Mouse (Mus musculus): ENCODE measurements around the gene Plxnd1.

Gene Plxnd1

GRCm38 (mm10) chr6:115998758-115999157, 4.0 kb upstream of the Plxnd1 start:
- peak in 1 of 2 experiments; percentile 25 for DNase-seq

DNA sequence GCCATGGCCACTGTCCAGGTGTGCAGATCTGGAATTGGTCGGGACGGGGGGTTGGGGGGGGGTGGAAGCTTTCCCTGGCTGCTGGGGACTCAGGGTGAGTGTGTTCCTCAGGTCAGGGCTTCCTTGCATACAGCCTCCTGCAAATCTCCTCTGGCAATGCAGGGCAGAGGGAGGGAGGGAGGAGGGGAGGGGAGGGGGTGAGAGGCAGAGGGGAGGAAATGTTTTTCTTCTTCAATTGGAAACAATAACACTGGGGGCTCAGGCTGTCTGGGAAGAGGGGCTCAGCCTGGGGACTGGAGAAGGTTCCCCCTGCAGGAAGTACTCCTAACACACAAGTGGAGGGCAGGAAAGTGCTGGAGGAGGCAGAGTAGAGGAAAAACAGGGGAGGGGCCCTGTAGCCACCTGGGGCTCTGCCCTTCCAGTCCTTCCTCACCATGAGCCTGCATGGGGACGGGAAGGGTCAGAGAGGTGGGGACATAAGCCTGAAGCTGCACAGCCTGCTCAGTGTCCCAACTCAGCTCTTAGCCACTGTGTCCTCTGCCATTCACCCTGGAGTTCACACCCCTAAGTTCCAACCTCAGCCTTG, 3.0 kb upstream of the Plxnd1 start:
- peak in 1 of 2 experiments; percentile 21 for DNase-seq

GRCm38 (mm10) chr6:115996171-115996851, 1.5 kb upstream of the Plxnd1 start:
- DNase-seq: peak; percentile 76 to 83

GRCm38 (mm10) chr6:115995531-115995941, 731 bp upstream of the Plxnd1 start:
- DNase-seq: peak in 1 of 2 experiments; percentile 34

- DNase-seq: peak in 1 of 2 experiments; percentile 69
Observed at GRCm38 (mm10) chr6:115994146-115994876, 494 bp downstream of the Plxnd1 start.

DNA sequence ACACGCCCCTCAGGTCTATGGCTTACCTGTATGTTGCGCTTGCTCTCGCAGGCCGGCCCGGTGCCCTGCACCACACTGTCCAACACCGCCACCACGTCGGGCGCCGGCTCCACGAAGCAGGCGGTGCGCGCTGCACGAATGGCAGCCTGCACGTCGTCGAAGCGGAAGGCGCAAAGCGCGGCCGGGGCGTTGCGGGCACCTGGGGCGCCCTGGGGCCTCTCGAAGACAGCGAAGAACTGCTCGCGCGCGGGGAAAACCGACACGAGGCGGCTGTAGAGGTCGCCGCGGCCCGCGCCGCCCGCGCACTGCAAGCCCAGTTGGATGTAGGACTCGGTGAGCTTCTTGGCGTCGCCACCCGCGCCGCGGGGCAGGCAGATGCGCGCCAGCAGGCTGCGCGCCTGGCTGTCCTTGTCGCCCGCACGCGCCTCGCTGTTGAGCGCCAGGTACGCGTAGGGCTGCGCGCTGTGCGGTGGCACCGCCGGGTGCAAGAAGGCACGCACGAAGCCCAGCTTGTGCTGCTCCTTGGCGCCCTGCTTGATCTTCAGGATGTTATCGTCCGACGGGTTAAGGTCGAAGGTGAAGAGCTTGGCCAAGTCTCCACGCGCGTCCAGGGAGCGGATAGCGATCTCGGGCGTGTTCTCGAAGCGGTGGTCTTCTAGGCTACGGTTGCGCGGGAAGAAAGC, 1.2 kb downstream of the Plxnd1 start:
- peak; percentile 63 to 65 for DNase-seq

DNA sequence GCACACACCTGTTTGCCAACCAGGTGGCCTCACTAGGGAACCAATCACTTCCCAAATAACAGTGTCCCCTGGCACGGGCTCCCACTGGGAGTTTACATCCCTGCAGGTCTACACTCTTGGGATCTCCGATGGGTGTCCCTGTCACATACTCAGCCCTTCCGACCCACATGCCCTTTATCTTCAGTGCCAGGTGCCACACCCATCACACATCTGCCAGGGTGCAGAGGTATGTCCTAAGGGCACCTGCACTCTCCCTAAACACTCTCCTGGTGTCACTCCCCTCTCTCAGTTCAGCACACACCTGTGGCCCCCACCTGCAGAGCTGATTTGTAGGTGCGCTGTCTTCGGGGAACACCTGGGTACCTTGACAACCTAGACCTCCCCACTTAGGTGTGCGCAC, 1.8 kb downstream of the Plxnd1 start:
- DNase-seq: no peak

DNA sequence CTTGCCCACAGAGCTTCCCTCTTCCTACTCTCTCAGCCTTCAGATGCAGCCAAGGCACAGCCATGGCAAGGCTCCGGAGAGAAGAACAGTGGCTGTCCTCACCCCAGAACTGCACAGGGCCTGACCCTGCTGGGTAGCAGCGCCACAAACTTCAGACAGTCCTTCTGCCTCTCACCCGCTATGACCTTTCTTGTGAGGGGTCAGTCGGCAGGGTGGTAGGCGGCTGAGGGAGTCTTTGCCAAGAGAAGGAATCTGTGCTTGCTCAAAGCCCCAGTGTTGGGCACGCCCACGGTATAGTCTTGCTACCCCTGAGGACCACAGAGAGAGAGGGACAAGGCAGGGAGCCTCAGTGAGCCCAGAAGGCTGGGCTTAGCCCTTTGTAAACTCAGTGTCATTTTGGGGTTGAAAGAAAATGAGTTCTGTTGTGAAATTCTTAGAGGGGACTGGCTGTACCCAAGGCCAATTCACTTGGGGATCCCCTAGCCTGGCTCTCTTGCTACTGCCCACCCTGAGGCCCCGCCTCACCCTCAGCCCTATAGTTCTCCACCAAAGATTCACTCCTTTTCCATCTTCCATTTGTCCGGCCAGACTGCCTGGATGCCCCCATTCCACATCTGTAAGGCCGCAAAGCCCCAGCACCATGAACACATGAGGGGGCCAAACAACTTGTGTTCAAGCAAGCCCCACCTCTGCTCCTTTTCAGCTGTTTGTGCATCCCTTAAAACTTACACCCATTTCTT, 2.8 kb downstream of the Plxnd1 start:
- peak; percentile 64 to 75 for DNase-seq

GRCm38 (mm10) chr6:115991108-115991880, 3.5 kb downstream of the Plxnd1 start:
- peak in 1 of 2 experiments; percentile 86 for DNase-seq

DNA sequence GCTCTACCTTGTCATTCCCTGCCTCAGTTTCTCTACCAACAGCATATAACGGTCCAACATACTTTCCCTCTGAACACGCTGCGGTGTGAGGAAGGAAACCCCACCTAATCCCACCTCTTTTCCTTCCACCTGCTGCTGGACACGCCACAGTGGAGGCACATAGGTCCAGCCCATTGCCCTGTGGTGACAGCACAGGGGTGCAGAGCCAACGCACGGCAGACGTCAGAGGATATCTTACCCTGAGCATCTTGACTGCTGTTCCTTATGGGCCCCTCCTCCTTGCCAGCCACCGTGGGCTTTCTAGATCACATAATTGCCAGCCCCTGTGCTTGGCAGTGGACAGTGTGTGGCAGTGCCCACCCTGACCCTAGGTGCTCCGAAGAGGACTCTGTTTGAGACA, 4.3 kb downstream of the Plxnd1 start:
- no peak for DNase-seq

DNA sequence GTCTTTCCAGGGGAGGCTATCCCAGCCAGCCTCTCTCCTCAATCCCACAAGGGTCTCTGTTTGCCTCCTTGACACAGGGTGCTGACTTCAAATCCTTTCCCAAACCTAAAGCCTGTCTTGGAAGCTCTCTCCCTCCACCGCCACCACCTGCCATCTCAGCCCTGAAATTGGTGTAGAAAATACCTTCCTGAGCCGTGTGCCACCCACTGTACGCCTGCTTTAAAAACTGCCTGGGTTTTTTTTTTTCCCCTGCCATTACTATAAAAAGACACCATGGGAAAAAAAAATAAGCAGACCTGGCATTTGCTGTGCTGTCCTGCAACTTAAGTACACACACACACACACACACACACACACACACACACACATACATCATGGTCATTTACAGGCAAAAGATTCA, 4.7 kb downstream of the Plxnd1 start:
- DNase-seq: no peak

- DNase-seq: no peak
Observed at GRCm38 (mm10) chr6:115989607-115990006, 5.2 kb downstream of the Plxnd1 start.

DNA sequence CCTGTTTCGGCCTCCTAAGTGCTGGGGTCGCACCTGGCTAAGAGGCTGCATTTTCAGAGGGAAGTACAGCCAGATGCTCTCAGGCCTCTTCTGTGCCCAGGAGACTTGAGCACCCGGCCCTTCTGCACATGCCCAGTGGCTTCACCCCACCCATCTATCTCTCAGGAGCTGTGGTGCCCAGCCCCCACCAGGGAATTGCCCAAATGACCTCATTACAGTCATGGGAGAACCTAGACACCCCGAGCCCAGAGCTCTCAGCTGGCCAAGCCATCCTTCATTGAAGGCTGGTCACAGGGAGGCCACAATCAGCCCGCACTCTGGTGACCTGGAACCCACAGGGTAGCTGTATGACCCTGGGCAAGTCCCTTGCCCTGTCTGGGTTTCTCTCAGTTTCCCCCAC, 5.8 kb downstream of the Plxnd1 start:
- no peak for DNase-seq

DNA sequence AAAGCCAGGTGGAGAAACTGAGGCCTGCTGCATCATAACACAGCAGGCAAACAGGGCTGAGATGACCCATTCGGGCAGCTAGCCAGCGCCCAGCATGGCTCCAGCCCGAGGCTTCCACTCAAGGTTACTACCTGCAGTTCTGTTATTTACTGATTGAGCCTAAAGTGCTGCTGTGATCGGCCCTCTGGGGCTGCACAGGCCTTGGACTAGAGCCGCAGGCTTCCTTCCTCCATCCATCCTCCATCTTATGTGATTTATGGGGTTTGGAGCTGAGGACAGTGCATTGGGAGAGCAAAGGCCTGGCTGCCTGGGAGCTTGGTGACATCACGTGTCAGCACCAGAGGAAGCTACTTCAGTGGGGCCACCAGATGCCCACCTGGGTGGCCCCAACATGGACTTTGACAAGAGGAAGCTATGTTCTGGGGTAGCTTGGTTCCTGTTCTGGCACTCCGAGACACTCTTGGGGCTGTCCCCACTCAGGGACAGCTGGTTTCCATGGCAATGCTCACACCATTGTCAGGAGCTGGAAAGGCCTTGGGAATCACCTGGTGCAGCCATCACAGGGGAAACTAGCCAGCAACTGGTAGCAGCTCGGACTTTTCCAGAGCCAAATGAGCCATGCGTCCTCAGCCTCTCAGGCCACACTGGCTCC, 7.6 kb downstream of the Plxnd1 start:
- no peak for DNase-seq

GRCm38 (mm10) chr6:115986472-115987095, 8.2 kb downstream of the Plxnd1 start:
- DNase-seq: peak in 1 of 2 experiments; percentile 58

- DNase-seq: no peak
Observed at GRCm38 (mm10) chr6:115985622-115986021, 9.2 kb downstream of the Plxnd1 start.

DNA sequence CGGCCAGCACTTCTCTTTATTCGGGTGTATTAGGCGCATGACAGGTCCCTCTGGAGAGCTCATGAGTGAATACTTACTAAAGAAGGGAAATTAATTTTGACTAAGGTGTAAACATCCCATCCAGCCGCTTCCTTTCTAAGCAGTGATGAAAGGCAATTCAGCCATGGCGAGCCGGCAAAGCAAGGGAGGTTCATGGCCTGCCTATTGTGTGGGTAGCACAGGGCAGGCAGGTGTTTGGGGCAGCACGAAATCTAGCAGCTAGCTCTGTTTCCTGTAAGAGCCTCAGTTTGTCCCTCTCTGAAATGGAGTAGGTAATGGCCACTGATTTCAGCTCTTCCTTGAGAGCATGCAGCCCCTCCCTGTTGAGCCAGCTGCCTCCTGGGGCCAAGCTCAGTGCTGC, 10.2 kb downstream of the Plxnd1 start:
- peak in 1 of 2 experiments; percentile 64 for DNase-seq

DNA sequence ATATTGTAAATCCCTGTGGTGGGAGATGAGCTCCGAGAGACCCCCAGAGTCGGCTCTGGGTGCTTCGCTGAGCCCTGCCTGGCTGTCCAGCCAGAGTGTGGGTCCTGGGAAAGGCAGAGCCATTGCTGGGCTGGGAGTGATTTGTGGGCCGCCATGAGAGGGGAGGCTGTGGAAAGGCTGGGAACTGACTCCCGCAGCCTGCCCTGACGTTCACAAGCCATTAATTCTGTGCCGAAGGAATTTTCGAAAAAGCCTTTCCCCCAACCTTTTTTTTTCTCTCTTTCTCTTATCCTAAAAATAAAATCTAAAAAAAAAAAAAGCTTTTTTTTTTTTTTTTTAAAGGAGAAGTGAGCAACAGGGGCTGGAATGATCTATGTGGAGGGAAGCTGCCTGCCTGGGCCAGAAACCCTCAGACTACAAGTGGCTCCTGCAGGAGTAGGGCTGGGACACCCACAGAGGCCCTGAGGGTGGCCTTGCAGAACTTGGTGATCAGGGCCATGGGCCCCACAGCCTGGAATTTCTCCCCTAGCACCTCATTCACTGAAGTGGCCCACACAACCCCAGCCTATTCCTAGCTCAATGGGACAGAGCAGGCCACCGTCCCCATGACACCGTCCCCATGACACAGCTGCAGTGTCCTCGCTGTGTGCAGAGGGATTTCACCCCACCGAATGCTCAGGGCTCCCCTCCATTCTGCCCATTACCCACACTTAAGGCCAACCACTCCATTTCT, 11.3 kb downstream of the Plxnd1 start:
- DNase-seq: peak; percentile 60 to 89

- peak in 1 of 2 experiments; percentile 53 for DNase-seq
Observed at GRCm38 (mm10) chr6:115982889-115983288, 11.9 kb downstream of the Plxnd1 start.

DNA sequence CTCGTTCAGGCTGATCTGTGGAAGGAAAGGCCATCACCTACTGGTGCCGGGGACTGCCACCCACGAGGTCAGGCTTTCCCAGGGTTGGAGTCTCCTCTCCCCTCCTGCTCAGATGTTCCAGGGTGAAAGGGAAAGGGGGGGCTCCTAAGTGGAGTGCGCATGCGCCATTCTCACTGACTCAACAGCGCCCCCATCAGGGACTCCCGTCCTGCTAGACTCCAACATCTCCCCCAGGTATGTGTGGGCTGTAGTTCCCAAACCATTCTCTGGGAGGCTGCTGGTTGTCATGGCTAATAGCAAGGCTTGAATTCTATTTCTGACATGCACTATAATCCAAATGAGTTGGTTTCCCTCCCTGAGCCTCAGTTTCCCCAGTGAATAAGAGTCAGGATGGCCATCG, 16.2 kb downstream of the Plxnd1 start:
- no peak for DNase-seq
